Mouse (Mus musculus) MEL (cell line): ENCODE data around the gene Nucb1. TPM values are rescaled to one million over a fixed set of nuclear protein-coding genes. Genes with fewer than 3 reads are reported as not detected.
"Not testable (repeated sequence)": the region's sequence is repeated elsewhere in the genome, so short reads cannot be mapped to it uniquely, and the experiment has no call there.

Experiments
- DNase-seq: peaks from one replicate; pipeline ENCODE4 v3.0.0; 2011; ENCODE audit warnings: low read depth, low spot score
- H3K27ac ChIP-seq: 2 replicates; pipeline ENCODE4 v1.5.1; 2012; ENCODE audit warnings: low read depth, mild to moderate bottlenecking, control low read depth, low read length, moderate library complexity; ENCODE audit not compliant: control insufficient read depth
- H3K27me3 ChIP-seq, 2 experiments: fragments of 150-350 bp in 1 of 2; sonication (generic) in 1 of 2; 2 replicates each; pipeline ENCODE4 v1.6.1; 2012; ENCODE audit warnings: low read length in 2 of 2, mild to moderate bottlenecking in 2 of 2, improper control_type of control experiment in 1 of 2, moderate library complexity in 1 of 2; ENCODE audit not compliant: insufficient read depth in 2 of 2, control insufficient read depth in 1 of 2
- H3K36me3 ChIP-seq, 2 experiments: 2 replicates each; pipeline ENCODE4 v1.6.1; 2012 to 2014; ENCODE audit warnings: low read length in 2 of 2, improper control_type of control experiment in 1 of 2, inconsistent platforms in 1 of 2, mild to moderate bottlenecking in 1 of 2; ENCODE audit not compliant: insufficient read depth in 2 of 2, control insufficient read depth in 1 of 2
- H3K4me1 ChIP-seq, 2 experiments: fragments of 150-350 bp in 1 of 2; sonication (generic) in 1 of 2; 2 replicates each; pipeline ENCODE4 v1.6.1; 2012; ENCODE audit warnings: low read length in 2 of 2, improper control_type of control experiment in 1 of 2, mild to moderate bottlenecking in 1 of 2; ENCODE audit not compliant: insufficient read depth in 2 of 2, control insufficient read depth in 1 of 2
- H3K4me3 ChIP-seq, 2 experiments: fragments of 150-350 bp in 1 of 2; sonication (generic) in 1 of 2; 2 replicates each; pipeline ENCODE4 v1.5.1; 2012; ENCODE audit warnings: low read depth in 2 of 2, low read length in 2 of 2, mild to moderate bottlenecking in 2 of 2, moderate library complexity in 2 of 2, control low read depth in 1 of 2, improper control_type of control experiment in 1 of 2; ENCODE audit not compliant: control insufficient read depth in 1 of 2, insufficient read depth in 1 of 2
- H3K79me2 ChIP-seq: 2 replicates; pipeline ENCODE4 v1.6.1; 2012; ENCODE audit warnings: mild to moderate bottlenecking, low read length, moderate library complexity; ENCODE audit not compliant: control insufficient read depth, poor library complexity, insufficient read depth
- H3K9ac ChIP-seq: 2 replicates; pipeline ENCODE4 v1.6.1; 2012; ENCODE audit warnings: low read depth, mild to moderate bottlenecking, control low read depth, low read length, moderate library complexity; ENCODE audit not compliant: control insufficient read depth, poor library complexity, severe bottlenecking
- H3K9me3 ChIP-seq: fragments of 150-350 bp; sonication (generic); replicated peaks from 2 replicates; pipeline ENCODE4 v1.6.1; 2012; ENCODE audit warnings: mild to moderate bottlenecking, low read length, improper control_type of control experiment, moderate library complexity; ENCODE audit not compliant: insufficient read depth
- BHLHE40 ChIP-seq: IDR thresholded peaks from 2 replicates; pipeline ENCODE4 v1.6.1; 2012; ENCODE audit warnings: low read depth, mild to moderate bottlenecking, inconsistent platforms, low read length, improper control_type of control experiment, borderline replicate concordance
- CHD2 ChIP-seq: IDR thresholded peaks from 2 replicates; pipeline ENCODE4 v1.6.1; 2011; ENCODE audit warnings: low read length, improper control_type of control experiment
- E2F4 ChIP-seq: IDR thresholded peaks from 2 replicates; pipeline ENCODE4 v1.6.1; 2011; ENCODE audit warnings: low read depth, low read length, improper control_type of control experiment, borderline replicate concordance
- ELF1 ChIP-seq: IDR thresholded peaks from 2 replicates; pipeline ENCODE4 v1.6.1; 2014; ENCODE audit warnings: low read depth, mild to moderate bottlenecking, inconsistent platforms, low read length, improper control_type of control experiment, moderate library complexity
- EP300 ChIP-seq, 2 experiments: IDR thresholded peaks; 2 replicates each; pipeline ENCODE4 v1.6.1; 2011; ENCODE audit warnings: improper control_type of control experiment in 2 of 2, low read length in 2 of 2, low read depth in 1 of 2, mild to moderate bottlenecking in 1 of 2
- GABPA ChIP-seq: IDR thresholded peaks from 2 replicates; pipeline ENCODE4 v1.6.1; 2012; ENCODE audit warnings: low read depth, mild to moderate bottlenecking, inconsistent platforms, low read length, improper control_type of control experiment, moderate library complexity
- HCFC1 ChIP-seq: IDR thresholded peaks from 2 replicates; pipeline ENCODE4 v1.6.1; 2012; ENCODE audit warnings: low read depth, mild to moderate bottlenecking, inconsistent platforms, low read length, improper control_type of control experiment, moderate library complexity
- MAX ChIP-seq: IDR thresholded peaks from 2 replicates; pipeline ENCODE4 v1.6.1; 2011; ENCODE audit warnings: low read length, improper control_type of control experiment
- MAZ ChIP-seq: IDR thresholded peaks from 2 replicates; pipeline ENCODE4 v1.6.1; 2012; ENCODE audit warnings: low read depth, mild to moderate bottlenecking, inconsistent platforms, low read length, improper control_type of control experiment
- MXI1 ChIP-seq: IDR thresholded peaks from 2 replicates; pipeline ENCODE4 v1.6.1; 2011; ENCODE audit warnings: mild to moderate bottlenecking, low read depth, low read length, improper control_type of control experiment
- MYB ChIP-seq: IDR thresholded peaks from 2 replicates; pipeline ENCODE4 v1.6.1; 2011; ENCODE audit warnings: mild to moderate bottlenecking, low read depth, low read length, improper control_type of control experiment
- NELFE ChIP-seq: IDR thresholded peaks from 2 replicates; pipeline ENCODE4 v1.6.1; 2011; ENCODE audit warnings: low read depth, low read length, improper control_type of control experiment
- POLR2A ChIP-seq, 2 experiments: IDR thresholded peaks; 2 replicates each; pipeline ENCODE4 v1.6.1; 2011 to 2012; ENCODE audit warnings: low read length in 2 of 2, mild to moderate bottlenecking in 2 of 2, control low read depth in 1 of 2, improper control_type of control experiment in 1 of 2, low read depth in 1 of 2, moderate library complexity in 1 of 2; ENCODE audit not compliant: control insufficient read depth in 1 of 2, insufficient read depth in 1 of 2, poor library complexity in 1 of 2
- POLR2AphosphoS2 ChIP-seq: IDR thresholded peaks from 2 replicates; pipeline ENCODE4 v1.6.1; 2011; ENCODE audit warnings: low read length, improper control_type of control experiment
- POLR2AphosphoS5 ChIP-seq: IDR thresholded peaks from 2 replicates; pipeline ENCODE4 v1.6.1; 2012; ENCODE audit warnings: low read depth, borderline replicate concordance, mild to moderate bottlenecking, inconsistent platforms, low read length, moderate library complexity, mixed read lengths
- SMC3 ChIP-seq: IDR thresholded peaks from 2 replicates; pipeline ENCODE4 v1.6.1; 2011; ENCODE audit warnings: low read depth, low read length, improper control_type of control experiment
- TBP ChIP-seq: IDR thresholded peaks from 2 replicates; pipeline ENCODE4 v1.8.0; 2011; ENCODE audit warnings: low read depth, low read length, improper control_type of control experiment
- TCF12 ChIP-seq: IDR thresholded peaks from 2 replicates; pipeline ENCODE4 v1.6.1; 2014; ENCODE audit warnings: low read depth, mild to moderate bottlenecking, inconsistent platforms, low read length, improper control_type of control experiment, moderate library complexity
- UBTF ChIP-seq: IDR thresholded peaks from 2 replicates; pipeline ENCODE4 v1.6.1; 2012; ENCODE audit warnings: low read depth, mild to moderate bottlenecking, inconsistent platforms, low read length, improper control_type of control experiment, moderate library complexity, borderline replicate concordance; ENCODE audit not compliant: insufficient read depth
- USF1 ChIP-seq: IDR thresholded peaks from 2 replicates; pipeline ENCODE4 v1.6.1; 2014; ENCODE audit warnings: low read depth, mild to moderate bottlenecking, inconsistent platforms, low read length, improper control_type of control experiment, moderate library complexity
- ZKSCAN1 ChIP-seq: IDR thresholded peaks from 2 replicates; pipeline ENCODE4 v1.6.1; 2012; ENCODE audit warnings: low read depth, mild to moderate bottlenecking, inconsistent platforms, low read length, improper control_type of control experiment, moderate library complexity
- ZMIZ1 ChIP-seq: IDR thresholded peaks from 2 replicates; pipeline ENCODE4 v1.6.1; 2012; ENCODE audit warnings: low read depth, mild to moderate bottlenecking, inconsistent platforms, low read length, improper control_type of control experiment, moderate library complexity
- polyA plus RNA-seq, 2 experiments: library from polyadenylated mRNA; stranded (reverse) in 1 of 2; unstranded in 1 of 2; fragments of >175 nt in 1 of 2; fragments of >200 nt in 1 of 2; gene quantifications; 2 replicates each; pipeline versions ENCODE4 v1.2.1 to v1.2.4; 2012; ENCODE audit warnings: low replicate concordance in 2 of 2, low read depth in 1 of 2; ENCODE audit not compliant: insufficient read length in 2 of 2, insufficient read depth in 1 of 2, missing spikeins in 1 of 2
- total RNA-seq: library from RNA; depleted of rRNA; stranded (reverse); fragments of 300-350 nt; gene quantifications from 2 replicates; pipeline ENCODE4 v1.2.3, GENCODE M21; 2012

Gene Nucb1
- total and polyA plus RNA-seq, 3 experiments, result 92.3 to 343 (median 196) TPM

- peak; percentile 100 for TF ChIP-seq GABPA
- no peak for TF ChIP-seq SMC3
- no peak for TF ChIP-seq MYB
- TF ChIP-seq E2F4, result no peak
- no peak for TF ChIP-seq UBTF
- TF ChIP-seq EP300 (IDR thresholded peaks at IDR 0.05; ENCODE audit: low read depth in 1 of 2, low read length in 2 of 2), result peak; percentile 28 to 73; a peak in 3 of 4 replicates
- no peak for TF ChIP-seq CHD2
- no peak for TF ChIP-seq ZKSCAN1
These were observed 49.3 kb downstream of the Nucb1 start (continued) for GRCm38 (mm10) chr7:45460860-45461314.

GRCm38 (mm10) chr7:45460377-45460776 is 49.8 kb downstream of the Nucb1 start:
- peaks cover 29% of the 10 kb centered on the region for H3K79me2 ChIP-seq
- H3K36me3 ChIP-seq, result peaks cover 7 to 22% of the 10 kb centered on the region in 2 experiments
- H3K9ac ChIP-seq, result peak overlapping the region; percentile 76
- H3K27me3 ChIP-seq, result no peaks in the 10 kb centered on the region
- peaks cover 7 to 26% of the 10 kb centered on the region in 2 experiments; a peak in 3 of 4 replicates for H3K4me1 ChIP-seq
- TF ChIP-seq TBP, result no peak
- TF ChIP-seq POLR2A (IDR thresholded peaks at IDR 0.05; ENCODE audit: control insufficient read depth in 1 of 2, insufficient read depth in 1 of 2, low read depth in 1 of 2, low read length in 2 of 2, poor library complexity in 1 of 2), result 0 out of 4 replicates have a peak, but pooled peaks of 1 of the 2 experiments have one; percentile 10
- H3K9me3 ChIP-seq, result no peaks in the 10 kb centered on the region
- H3K27ac ChIP-seq, result peak overlapping the region; percentile 96
- no peak for DNase-seq
- peak overlapping the region; percentile 21 to 51 for H3K4me3 ChIP-seq

GRCm38 (mm10) chr7:45459564-45460140 is 50.6 kb downstream of the Nucb1 start, which contains the start of gene Ftl1:
Ftl1 (minus strand) TSS chr7:45459884.
- peak; percentile 98 for DNase-seq
- peak; percentile 98 for TF ChIP-seq TBP
- TF ChIP-seq MXI1, result peak; percentile 60
- peak; percentile 38; the same call in 1 of the 2 replicates for TF ChIP-seq MAX
- TF ChIP-seq NELFE, result peak; percentile 98
- TF ChIP-seq ELF1, result 0 out of 2 replicates have a peak, but pooled peaks have one; percentile 45
- 0 out of 2 replicates have a peak, but pooled peaks have one; percentile 34 for TF ChIP-seq TCF12
- peak; percentile 95 for TF ChIP-seq MAZ
- peak; percentile 95 for TF ChIP-seq BHLHE40
- peak; percentile 98 for TF ChIP-seq POLR2AphosphoS2
- TF ChIP-seq ZMIZ1, result peak; percentile 98
- TF ChIP-seq CHD2, result peak; percentile 53; the same call in 1 of the 2 replicates
- TF ChIP-seq USF1, result peak; percentile 85
- TF ChIP-seq POLR2AphosphoS5, result peak; percentile 90; the same call in 1 of the 2 replicates
- TF ChIP-seq ZKSCAN1, result 0 out of 2 replicates have a peak, but pooled peaks have one; percentile 28
- TF ChIP-seq POLR2A (IDR thresholded peaks at IDR 0.05; ENCODE audit: control insufficient read depth in 1 of 2, insufficient read depth in 1 of 2, low read depth in 1 of 2, low read length in 2 of 2, poor library complexity in 1 of 2), result peak; percentile 94 to 97
- peak; percentile 64 for TF ChIP-seq HCFC1
- TF ChIP-seq EP300 (IDR thresholded peaks at IDR 0.05; ENCODE audit: low read depth in 1 of 2, low read length in 2 of 2), result peak in 1 of 2 experiments; percentile 37; a peak in 1 of 4 replicates
- TF ChIP-seq, all 39 proteins: peak for 17; not testable (repeated sequence) for 22
- H3K9me3 ChIP-seq, H3K27me3 ChIP-seq: not testable (repeated sequence)
- peak within 1 kb of the TSS; percentile 96 for H3K27ac ChIP-seq
- H3K4me3 ChIP-seq, result peak within 1 kb of the TSS; percentile 78 to 80
- peak within 1 kb of the TSS; percentile 93 for H3K9ac ChIP-seq
- H3K4me1 ChIP-seq, result peaks cover 7 to 22% of the 10 kb centered on the region in 2 experiments; a peak in 3 of 4 replicates
- H3K79me2 ChIP-seq, result peaks cover 24% of the 10 kb centered on the region
- H3K36me3 ChIP-seq, result peaks cover 7 to 22% of the 10 kb centered on the region in 2 experiments
